Mouse (Mus musculus) activated CD4-positive, CD25-positive, alpha-beta regulatory T cell, adult 4 months (primary cell): ENCODE data around the gene Peli2. TPM values are rescaled to one million over a fixed set of nuclear protein-coding genes. Genes with fewer than 3 reads are reported as not detected.

ENCODE experiments used
- ATAC-seq: one replicate; pipeline ENCODE4 v1.8.0; 2017
- polyA plus RNA-seq, 2 experiments: library from polyadenylated mRNA; unstranded; fragments of 100-300 nt; shearing (Covaris generic); gene quantifications; one replicate each; pipeline ENCODE4 v1.2.1; 2017

Gene Peli2
- polyA plus RNA-seq, 2 experiments from 2014 or later = 0.32 to 0.47 TPM

DNA sequence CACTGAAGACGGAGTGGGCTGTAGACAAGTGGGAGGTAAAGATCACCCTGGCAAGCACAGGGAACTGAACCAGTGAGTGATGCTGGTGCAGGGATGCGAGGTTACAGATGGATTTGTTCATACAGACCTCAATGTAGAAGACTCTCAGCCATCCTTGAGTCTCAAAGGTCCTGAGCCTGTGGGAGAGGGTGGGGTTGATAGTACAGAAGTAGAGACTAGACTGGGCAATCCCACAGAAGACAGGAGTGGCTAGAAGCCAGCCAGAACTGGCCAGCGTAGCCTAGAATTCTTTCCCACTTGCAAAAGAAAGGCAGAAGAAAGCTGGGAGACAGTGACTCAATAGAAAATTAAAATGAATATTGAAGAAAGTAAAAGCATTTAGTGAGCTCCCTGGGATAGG is 71.3 kb downstream of the Peli2 start:
- ATAC-seq = no peak

DNA sequence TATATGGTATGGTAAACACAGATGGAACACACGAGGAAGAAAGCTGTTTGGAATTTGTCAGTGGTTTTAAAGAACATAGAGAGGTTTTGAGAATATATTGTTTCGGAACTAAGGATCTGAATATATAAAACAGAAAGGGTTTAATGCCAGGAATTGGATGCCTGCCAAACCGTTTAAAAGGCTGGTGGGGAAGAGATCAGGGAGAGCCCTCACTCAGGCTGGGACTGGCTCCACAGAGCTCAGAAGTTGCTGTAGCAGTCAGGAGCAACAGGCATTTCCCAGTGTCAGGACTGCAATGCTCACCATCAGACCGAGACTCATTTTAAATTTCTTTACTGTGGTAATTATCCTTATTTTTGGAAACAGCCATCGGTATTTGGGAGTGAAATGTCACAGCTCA is 76.2 kb downstream of the Peli2 start:
- ATAC-seq = no peak

DNA sequence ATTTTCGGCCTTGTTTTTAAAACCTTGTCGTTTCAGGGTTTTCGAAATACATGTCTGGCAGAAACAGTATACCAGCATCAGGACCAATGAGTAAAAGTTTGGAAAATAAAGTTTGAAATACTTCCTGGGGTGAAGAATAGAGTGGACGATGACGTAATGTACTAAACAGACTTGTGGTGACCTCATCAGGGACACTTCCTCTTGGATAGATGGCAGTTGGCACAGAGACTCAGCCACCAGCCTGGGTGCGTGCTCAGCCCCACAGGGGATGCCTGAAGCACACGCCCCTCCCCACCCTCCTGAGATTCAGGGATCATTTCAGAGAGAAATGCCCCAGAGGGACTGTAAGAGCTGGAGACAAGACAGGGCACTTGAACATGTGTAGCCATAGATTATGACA is 76.7 kb downstream of the Peli2 start:
- no peak for ATAC-seq

DNA sequence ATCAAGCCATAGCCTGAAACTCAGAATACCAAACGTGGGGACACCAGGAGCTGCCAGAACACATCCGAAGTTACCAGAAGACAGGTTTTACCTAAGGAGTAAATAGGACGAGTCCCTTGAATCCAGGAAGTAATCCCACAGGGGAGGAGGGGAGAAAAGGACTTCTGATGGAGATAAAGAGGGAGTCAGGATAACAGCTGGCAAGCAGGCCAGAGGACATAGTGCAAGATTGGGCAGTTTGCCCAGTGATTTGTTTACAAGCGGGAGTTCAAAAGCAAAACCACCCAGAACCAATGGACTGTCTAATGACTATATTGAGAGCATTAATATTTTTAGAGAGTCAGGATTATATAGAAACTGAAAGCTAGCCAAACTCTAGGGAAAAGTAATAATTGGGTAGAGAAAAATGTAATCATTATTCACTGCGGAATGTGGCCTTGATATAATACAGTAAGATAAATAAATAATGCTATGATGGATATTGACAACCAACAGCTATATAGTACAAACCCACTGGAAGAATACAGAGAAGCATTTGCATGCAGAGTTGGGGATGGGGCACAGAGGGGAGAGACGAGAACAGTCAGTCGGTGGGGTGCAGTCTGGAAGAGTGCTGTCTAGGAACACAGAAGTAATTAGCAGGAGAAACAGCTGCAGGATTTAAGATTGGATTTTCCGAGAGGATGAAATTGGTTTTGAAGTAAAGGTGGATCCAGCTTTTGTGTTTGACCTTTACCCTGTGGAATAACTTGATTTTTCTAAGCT is 77.7 kb downstream of the Peli2 start:
- no peak for ATAC-seq

DNA sequence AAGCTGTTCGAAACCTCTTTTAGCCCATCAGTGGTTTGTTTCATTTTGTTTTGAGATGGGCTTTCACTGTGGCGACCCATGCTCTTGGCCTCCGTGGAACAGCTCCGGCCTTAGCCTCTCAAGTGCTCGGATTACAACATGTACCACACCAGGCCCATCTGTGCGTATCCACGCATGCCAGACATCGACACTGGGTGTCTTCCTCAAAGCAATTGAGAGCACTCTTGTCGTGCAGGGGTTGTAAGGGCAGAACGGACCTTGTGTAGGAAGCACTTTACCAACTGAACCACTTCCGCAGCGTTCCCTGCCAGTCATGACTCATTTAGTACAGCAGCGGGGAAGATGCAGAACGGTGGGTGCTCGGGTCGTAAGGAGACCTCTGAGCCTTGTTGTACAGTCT is 78.3 kb downstream of the Peli2 start:
- peak; percentile 49 for ATAC-seq

DNA sequence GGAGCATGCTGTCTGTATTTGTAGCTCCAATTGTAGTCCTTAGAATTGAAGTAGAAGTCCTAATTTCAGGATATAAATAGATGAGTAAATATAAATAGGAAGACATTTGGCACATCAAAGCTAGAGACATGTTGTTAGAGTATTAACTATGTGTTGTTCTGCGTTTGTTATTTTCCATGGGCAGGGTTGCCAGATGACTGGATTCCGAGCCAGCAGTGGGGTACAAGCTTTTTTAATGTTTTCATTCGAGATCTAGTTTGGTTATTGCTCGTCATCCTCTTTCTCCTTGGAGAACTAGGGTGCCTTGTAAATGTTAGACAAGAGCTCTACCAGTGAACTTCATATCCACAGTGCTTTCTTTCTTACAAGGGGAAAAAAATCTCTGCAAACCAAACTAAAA is 78.9 kb downstream of the Peli2 start:
- no peak for ATAC-seq

DNA sequence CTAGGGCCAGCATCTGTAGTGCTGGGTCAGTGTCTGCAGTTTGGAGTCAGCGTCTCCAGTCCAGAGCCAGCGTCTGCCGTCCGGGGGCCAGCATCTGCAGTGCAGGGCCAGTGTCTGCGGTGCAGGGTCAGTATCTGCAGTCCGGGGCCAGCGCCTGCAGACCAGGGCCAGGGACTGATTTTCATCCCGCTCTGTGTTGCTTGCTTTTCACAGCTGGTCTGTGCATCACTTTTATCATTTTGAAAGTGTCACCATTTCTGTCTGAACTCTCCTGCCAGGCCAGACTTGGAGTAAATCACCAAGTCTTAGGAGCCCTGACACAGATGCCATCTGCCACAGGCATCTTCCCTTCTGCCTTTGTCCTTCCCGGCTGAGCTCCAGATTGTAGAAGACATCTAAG is 79.7 kb downstream of the Peli2 start:
- ATAC-seq = no peak

DNA sequence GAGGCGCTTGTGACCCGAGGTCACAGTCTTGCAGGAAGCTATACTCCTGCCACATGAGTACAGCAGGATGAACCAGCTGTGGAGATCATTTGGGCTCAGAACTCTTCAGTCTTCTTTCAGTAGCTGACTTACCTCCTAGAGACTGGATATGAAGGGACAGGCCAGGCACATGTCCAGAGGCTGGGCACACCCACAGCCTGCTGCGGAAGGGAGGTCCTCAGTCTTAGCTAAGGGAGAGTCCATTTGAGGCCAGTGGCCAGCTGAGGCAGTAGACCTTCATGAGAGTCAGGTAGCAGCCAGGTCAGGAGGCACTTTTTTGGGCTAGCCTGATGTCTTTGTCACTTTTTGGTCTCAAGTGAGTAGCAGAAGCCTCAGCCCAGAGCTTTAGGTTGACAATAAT is 80.2 kb downstream of the Peli2 start:
- no peak for ATAC-seq

DNA sequence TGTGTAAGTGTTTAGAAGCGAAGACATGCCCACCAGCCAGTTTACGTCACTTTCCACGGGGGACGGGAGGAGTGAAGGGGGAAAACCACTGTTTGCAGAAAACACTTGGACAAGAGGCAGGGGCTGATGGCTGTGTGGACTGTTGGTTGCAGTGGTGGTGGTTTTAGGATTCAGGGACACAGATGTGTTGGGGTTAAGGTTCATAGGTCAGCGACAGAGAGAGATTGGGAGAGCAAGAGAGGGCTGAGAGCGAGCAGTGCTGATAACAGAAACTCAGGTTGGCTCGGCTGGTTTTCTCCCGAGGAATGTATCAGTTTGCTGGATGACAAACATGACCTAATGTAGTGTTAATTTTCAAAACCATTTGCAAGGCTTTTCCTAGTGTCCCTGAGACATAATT is 80.8 kb downstream of the Peli2 start:
- no peak for ATAC-seq

DNA sequence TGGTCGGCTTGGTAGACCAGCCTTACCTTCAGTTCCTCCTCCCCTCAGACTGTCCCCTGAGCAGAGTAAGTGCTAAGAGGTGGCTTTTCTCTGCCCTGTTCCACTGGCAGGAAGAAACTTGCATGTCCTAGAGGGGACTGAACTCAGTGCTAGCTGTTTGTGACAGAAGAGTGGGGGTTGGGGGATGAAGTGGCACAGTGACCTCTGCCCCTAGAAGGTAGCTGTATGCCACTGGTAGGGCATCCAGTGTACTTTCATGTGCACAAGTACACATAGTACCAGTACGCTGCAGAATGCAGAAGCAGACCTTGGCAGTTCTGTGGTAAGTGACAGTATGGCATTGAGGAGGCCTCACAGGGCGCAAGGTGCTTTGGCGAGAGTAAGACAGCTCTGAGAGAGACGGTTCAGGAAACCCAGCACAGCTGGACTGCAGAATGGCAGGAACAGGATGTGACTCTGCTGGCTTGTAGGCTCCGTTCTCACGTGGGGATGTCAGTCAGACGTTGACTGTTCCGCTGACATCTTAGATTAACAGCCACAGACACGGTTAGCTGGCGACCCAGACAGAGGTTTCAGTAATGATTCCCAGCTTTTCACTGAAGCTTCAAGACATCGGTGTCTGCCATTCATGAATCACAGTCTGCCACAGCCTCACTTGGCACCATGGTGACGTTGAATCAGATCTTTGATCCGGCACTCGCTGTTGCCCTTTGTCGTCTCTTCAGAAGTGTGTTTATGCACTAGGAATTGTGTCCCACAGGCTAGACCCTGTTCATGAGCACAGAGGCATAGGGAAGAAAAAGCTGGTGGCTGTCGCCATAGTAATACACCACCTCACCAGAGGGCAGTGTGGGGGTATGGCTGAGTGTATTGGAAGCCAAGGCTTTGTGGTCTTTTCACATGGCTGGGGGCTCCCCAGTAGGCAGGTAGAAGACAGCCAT is 81.7 kb downstream of the Peli2 start:
- ATAC-seq = peak; percentile 52

DNA sequence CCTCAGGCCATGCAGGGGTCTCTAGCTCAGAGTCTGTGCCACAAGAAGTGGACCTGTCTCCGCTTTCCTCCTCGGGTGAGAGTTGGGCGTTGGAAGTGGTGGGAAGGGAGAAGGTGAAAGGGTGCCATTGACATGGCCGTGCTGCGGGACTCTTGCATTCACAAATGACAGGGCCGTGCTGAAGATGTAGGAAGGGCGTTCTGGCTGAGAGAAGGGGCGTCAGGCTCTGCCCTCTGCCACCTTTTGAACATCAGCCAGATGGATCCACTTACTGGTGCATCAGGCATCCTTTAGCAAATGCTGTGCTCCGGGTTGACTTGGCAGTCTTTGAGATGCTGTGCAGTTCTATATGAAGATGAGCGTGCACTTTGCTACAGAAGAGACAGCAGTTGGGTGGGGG is 84.4 kb downstream of the Peli2 start:
- ATAC-seq = no peak

DNA sequence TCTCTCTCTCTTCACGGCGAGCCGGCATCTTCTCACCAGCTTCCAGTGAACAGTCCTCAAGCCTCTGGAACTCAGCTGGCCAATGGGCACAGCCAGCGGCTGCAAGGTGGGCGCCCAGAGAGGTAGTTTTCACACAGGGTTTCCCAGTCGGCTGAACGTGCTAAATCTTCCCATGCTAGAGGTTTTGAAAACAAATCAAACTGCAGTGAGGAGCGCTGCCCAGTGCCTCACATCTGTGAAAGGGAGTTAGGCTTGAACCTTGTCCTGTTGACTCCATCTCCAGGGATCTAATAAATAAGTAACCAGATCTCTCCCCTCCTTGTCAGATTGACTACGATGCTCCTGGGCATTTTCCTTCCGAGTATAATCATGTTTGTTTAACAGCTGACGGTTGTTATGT is 85.0 kb downstream of the Peli2 start:
- ATAC-seq = no peak

DNA sequence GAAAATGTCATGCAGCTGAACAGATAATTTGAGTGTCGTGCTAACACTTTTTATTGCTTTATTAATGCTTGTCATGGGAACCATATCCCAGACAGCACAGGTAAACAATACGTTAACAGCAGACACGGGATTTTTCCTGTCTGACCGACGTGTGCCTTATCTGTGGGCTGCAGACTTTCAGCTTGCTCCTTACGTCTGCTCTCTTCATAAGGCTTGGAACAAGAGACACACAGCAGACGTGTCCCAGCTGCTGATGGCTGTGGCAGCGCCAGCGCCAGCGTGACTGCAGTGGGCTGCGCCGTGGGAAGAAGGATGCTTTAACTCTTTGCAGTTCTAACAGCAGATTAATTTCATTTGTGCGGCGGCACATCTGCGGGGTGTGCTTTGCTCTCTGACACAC is 86.5 kb downstream of the Peli2 start:
- no peak for ATAC-seq

DNA sequence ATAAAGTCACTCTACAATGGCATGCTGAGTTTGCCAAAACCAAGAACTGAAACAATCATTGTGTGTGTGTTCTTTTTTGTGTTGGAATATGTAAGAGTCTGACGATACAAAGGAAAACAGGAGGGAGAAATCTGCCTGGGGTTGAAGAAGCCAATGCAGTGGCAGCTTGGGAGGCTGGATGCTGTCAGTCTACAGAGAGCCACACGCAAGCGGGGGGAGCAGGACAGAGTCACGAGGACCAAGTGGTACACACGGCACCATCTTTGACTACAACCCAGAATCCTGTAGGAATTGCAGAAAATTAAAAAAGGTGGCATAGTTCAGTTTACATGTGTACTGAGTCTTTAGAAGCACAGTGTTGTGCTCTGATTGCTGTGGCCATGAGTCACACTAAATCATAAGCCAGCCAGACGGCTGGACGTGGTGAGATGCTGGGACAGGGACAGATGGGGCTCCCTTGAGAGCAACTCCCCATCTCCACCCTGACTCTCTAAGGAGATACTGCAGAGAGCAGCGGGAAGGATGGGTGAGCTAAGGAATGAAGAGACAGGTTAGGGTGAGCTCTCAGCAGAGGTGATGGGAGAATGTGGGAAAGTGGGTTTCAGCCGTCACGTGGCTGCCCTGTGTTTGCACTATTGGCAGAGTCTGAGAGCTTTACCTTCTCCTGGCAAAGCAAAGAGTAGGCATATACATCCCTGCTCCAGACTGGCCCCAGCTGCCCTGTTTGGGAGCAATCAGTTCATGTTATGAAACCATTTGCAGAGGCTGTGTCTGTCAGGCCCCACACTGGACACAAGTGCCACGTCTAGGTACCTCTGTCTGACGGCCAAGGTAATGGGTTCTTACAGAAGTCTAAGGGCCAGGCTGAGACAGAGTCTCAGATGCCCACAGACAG is 87.4 kb downstream of the Peli2 start:
- ATAC-seq = no peak

DNA sequence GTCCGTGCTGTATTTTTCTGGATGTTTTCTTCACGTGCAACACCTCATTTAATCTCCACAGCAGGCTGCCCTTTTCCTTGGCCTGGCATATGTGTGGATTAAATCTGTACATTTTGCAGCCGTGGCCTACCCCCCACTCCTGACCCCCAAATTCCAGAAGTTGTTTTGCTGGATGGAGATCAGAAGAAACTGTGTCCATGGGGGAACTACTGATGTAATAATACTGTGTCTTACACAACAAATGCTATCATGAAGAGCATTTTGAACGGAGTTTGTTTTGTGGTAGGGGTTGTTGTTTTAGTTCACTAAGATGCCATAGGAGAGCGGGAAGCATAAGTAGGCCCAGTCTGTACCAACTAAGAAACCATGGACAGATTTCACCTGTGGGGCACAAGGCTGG is 88.8 kb downstream of the Peli2 start:
- ATAC-seq = no peak

DNA sequence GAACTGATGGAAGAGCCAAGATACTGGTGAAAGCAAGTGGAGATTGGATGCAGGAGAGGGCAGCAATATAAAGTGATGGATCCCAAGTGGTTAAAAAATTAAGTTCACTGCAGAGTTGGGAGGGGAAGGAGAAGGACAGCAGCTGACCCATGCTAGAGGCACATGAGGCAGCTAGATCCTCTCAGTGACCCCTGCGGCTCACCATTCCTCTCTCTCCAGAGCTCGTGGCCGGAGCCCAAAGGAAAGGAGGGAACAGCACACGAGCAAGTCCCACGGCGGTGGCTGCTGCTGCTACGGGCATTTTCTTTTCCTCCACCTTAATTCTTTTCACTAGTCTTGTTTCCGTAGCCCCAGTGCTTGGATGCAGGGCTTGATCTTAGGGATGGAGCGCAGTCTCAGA is 89.5 kb downstream of the Peli2 start:
- ATAC-seq = no peak

DNA sequence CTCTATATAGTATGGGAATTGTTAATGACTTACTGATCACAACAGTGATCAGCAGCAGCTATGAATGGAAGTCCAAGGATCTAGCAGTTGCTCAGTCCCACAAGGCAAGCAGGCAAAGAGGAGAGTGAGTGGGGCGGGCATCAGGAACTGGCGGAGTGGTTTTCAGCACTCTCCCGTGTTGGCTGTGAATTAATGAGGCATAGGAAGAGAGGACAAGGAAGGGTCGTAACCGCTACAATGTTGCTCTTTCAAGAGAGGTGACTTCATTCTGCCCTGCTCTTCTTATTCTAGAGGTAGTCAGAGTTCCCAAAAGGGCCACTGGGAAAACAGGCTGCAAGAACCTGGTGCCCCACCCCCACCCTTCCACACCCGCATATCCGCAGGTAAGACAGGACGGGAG is 90.9 kb downstream of the Peli2 start:
- no peak for ATAC-seq

DNA sequence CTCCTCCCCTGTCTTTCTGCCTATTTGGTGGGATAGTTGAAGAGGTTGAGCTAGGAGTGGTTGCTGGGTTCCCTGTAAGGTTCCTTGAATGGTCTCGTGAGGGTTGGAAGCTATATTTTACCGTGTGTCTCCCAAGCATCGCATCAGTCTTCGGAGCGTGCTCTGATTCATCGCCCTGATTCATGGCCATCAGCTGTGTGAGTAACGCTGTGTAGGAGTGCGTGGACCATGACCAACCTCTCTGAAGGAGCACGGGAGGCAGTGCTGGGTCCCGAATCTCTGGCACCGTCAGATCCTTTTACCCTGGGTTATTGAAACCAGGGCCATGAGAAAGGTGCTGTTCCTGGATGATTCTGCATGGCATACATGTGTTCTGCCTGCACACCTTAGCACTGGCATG is 92.2 kb downstream of the Peli2 start:
- no peak for ATAC-seq

DNA sequence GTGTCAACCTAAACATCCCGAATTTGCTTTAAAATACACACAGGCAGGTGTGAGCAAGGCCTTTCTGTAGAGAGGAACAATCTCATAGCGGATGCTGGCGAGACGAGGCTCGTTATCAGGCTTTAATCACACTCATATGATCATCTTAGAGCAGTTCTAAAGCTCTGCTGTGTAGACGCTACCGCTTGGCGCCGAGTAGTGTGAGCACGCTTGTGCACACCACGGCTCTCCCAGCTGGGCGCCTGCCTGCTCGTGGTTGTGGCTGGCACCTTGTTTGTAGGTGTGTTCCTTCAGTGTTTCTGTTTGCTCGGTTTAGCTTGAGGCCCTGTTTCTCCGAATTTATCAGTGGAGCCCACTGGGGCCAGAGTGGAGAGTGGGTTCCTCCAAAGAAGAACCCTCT is 93.0 kb downstream of the Peli2 start:
- no peak for ATAC-seq

DNA sequence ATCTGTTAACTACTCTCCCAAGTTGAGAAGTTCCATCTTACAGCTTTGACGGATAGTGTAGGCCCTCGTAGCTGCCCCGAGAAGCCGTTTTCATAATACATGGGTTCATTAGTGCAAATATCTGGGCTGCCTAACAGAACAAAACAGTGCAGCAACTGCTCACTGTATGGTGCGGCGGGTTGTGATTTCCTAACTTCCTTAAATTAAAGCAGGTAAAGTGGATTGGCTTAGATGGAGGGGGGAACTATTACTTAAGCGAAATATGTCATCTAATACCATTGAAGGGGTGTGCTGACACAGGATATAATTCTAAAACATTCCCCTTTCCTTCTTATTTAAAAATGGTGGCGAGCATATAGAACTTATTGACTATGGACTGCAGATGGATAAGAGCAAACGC is 101.4 kb downstream of the Peli2 start:
- ATAC-seq = no peak

DNA sequence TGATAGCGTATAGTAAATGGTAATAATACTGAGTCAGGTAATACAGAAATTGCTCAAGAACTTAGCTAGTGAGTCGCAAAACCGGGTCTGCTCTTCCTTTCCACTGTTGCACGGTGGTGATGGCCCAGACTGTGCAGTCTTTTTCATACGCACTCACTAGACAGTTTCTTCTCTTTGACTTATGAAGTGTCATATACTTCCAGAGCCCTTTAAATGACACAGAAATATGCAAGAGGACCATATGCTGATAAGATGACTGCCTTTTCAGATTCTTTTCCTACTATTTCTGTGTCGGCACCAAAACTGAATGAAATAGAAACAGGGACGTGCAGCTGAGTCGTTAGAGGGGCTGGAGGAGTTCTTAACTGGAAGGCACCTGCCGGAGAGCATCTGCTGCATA is 102.1 kb downstream of the Peli2 start:
- no peak for ATAC-seq

DNA sequence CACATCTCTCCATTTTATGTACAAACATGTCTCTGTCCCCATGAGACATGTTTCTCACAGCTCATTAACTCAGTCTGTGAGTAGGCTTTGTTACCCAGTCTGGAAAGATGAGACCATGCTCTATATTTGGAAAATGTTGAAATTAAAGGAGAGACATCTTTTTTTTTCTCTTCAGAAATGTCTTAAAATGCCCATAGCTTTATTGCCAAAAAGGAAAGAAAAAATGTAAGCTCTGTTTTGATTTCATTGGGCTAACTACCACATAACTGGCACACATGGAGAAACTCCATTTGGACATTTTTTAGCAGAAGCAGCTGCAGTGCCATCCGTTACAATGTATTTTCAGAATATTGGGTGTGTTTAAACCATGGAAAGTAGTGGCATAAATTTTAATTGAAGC is 103.6 kb downstream of the Peli2 start:
- no peak for ATAC-seq

DNA sequence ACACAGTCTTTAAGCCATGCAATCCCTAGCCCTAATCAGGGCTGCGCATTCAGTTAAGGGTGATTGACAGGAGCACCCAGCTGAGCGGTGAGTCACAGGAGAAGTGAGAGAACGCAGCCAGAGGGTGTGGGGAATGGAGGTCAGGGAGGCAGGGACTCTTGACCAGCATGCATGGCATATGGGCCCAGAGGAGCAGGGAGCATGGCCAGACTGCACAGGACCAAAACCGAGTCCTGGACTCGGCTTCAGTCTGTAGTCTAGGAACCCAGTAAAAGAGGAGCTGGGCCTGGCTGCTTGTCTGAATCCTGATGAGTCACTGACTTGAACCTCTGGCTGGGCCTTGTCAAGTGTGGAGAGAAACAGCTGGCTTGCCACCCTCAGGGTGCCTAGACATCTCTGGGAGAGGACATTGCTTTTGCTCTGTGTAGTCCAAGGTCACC is 104.3 kb downstream of the Peli2 start:
- ATAC-seq = no peak
